Mouse (Mus musculus) neural tube, embryonic 11.5 days (tissue): Measurements from ENCODE around the gene Hoxb5. TPM values are rescaled to one million over a fixed set of nuclear protein-coding genes. Genes with fewer than 3 reads are reported as not detected.

Source experiments
- ATAC-seq: fragments of 200-750 bp; cut with Nextera tagmentation; 2 replicates; pipeline ENCODE4 v1.8.0; 2017; ENCODE audit warnings: moderate number of reproducible peaks, mild to moderate bottlenecking, moderate TSS enrichment, moderate library complexity; ENCODE audit not compliant: insufficient read depth, low FRiP score, low TSS enrichment
- DNase-seq: peaks from one replicate; pipeline ENCODE4 v3.0.0-alpha.2; 2015; ENCODE audit warnings: low spot score
- H3K27ac ChIP-seq: fragments of 300-500 bp; sonication (generic); 2 replicates; pipeline ENCODE4 v1.5.1; 2014; ENCODE audit warnings: low read depth, mild to moderate bottlenecking, low read length
- H3K27me3 ChIP-seq: fragments of 300-500 bp; sonication (generic); 2 replicates; pipeline ENCODE4 v1.6.1; 2014; ENCODE audit warnings: mild to moderate bottlenecking, low read length, mixed read lengths; ENCODE audit not compliant: control insufficient read depth, insufficient read depth
- H3K36me3 ChIP-seq: fragments of 300-500 bp; sonication (generic); 2 replicates; pipeline ENCODE4 v1.6.1; 2014; ENCODE audit warnings: mild to moderate bottlenecking, low read length, moderate library complexity, mixed read lengths; ENCODE audit not compliant: control insufficient read depth, insufficient read depth
- H3K4me1 ChIP-seq: fragments of 300-500 bp; sonication (generic); 2 replicates; pipeline ENCODE4 v1.6.1; 2014; ENCODE audit warnings: low read length, mixed read lengths; ENCODE audit not compliant: control insufficient read depth, insufficient read depth
- H3K4me2 ChIP-seq: fragments of 300-500 bp; sonication (generic); 2 replicates; pipeline ENCODE4 v1.6.1; 2014; ENCODE audit warnings: low read depth, mild to moderate bottlenecking, moderate library complexity
- H3K4me3 ChIP-seq: fragments of 300-500 bp; sonication (generic); 2 replicates; pipeline ENCODE4 v1.5.1; 2014; ENCODE audit warnings: low read depth, low read length
- H3K9ac ChIP-seq: fragments of 300-500 bp; sonication (generic); 2 replicates; pipeline ENCODE4 v1.6.1; 2014; ENCODE audit warnings: mild to moderate bottlenecking, low read length
- H3K9me3 ChIP-seq: fragments of 300-500 bp; sonication (generic); 2 replicates; pipeline ENCODE4 v1.6.1; 2016; ENCODE audit warnings: low read length; ENCODE audit not compliant: control insufficient read depth
- WGBS: fragments of 180-500 bp; shearing (Covaris S2); extraction: QIAGEN DNeasy Blood & Tissue Kit; methylation state at CpG from one replicate; pipeline ENCODE4 v1.1.7; 2014; 5-methylcytosine and 5-hydroxymethylcytosine counted together
- polyA plus RNA-seq: library from polyadenylated mRNA; unstranded; fragments of >200 nt; fragmentation: Nextera tagmentation; extraction: Ambion mirVana; gene quantifications from 2 replicates; pipeline ENCODE4 v1.2.1, GENCODE M21; 2014

The Hoxb5 gene
- polyA plus RNA-seq, 1 experiment from 2014 or later, result 49.1 TPM

GRCm38 (mm10) chr11:96341701-96342575, 38.8 kb downstream of the Hoxb5 start:
- H3K27me3 ChIP-seq, result no peaks in the 10 kb centered on the region
- no peaks in the 10 kb centered on the region for H3K9me3 ChIP-seq
- peak; percentile 59 for DNase-seq
- H3K4me1 ChIP-seq, result peaks cover 86% of the 10 kb centered on the region
- H3K4me3 ChIP-seq, result peak overlapping the region; percentile 60
- peaks cover 5% of the 10 kb centered on the region for H3K36me3 ChIP-seq
- ATAC-seq, result no peak
- peak overlapping the region; percentile 100 for H3K27ac ChIP-seq
- H3K4me2 ChIP-seq, result peak overlapping the region; percentile 100
- H3K9ac ChIP-seq, result peak overlapping the region; percentile 99
- 1% methylated on average over 40 of the region's 40 CpGs for WGBS

GRCm38 (mm10) chr11:96342576-96342930, 39.4 kb downstream of the Hoxb5 start:
- WGBS, result 1% methylated on average over 4 of the region's 4 CpGs
- Histone ChIP-seq H3K4me2 (peak overlapping the region; percentile 100), H3K9ac (peak overlapping the region; percentile 99)

GRCm38 (mm10) chr11:96343206-96343745, 40.1 kb downstream of the Hoxb5 start:
- peak overlapping the region; percentile 60 for H3K4me3 ChIP-seq
- H3K4me1 ChIP-seq, result peaks cover 80% of the 10 kb centered on the region
- no peaks in the 10 kb centered on the region for H3K27me3 ChIP-seq
- 11% methylated on average over 2 of the region's 2 CpGs for WGBS
- H3K9me3 ChIP-seq, result no peaks in the 10 kb centered on the region
- DNase-seq, result peak; percentile 63
- H3K9ac ChIP-seq, result peak overlapping the region; percentile 99
- peak overlapping the region; percentile 100 for H3K4me2 ChIP-seq
- peak overlapping the region; percentile 100 for H3K27ac ChIP-seq
- ATAC-seq, result no peak
- peaks cover 5% of the 10 kb centered on the region for H3K36me3 ChIP-seq

More at GRCm38 (mm10) chr11:96342576-96342930, 39.4 kb downstream of the Hoxb5 start:
- peak; percentile 39 for DNase-seq
- Histone ChIP-seq H3K27ac (peak overlapping the region; percentile 100), H3K27me3 (no peaks in the 10 kb centered on the region), H3K36me3 (peaks cover 5% of the 10 kb centered on the region), H3K4me1 (peaks cover 83% of the 10 kb centered on the region), H3K9me3 (no peaks in the 10 kb centered on the region), H3K4me3 (peak overlapping the region; percentile 60)
- no peak for ATAC-seq

- Histone ChIP-seq H3K4me3 (peak overlapping the region; percentile 41), H3K4me2 (peak overlapping the region; percentile 100), H3K9ac (peak overlapping the region; percentile 99), H3K27ac (peak overlapping the region; percentile 100), H3K4me1 (peaks cover 77% of the 10 kb centered on the region), H3K9me3 (no peaks in the 10 kb centered on the region), H3K36me3 (peaks cover 5% of the 10 kb centered on the region), H3K27me3 (no peaks in the 10 kb centered on the region)
- 4% methylated on average over 40 of the region's 40 CpGs for WGBS
- peak; percentile 84 for DNase-seq
- ATAC-seq, result no peak
Observed at GRCm38 (mm10) chr11:96344061-96344877, 41.1 kb downstream of the Hoxb5 start.

GRCm38 (mm10) chr11:96344878-96345159, 41.7 kb downstream of the Hoxb5 start:
- Histone ChIP-seq H3K27me3 (no peaks in the 10 kb centered on the region), H3K4me2 (peak overlapping the region; percentile 100), H3K36me3 (peaks cover 5% of the 10 kb centered on the region), H3K9ac (peak overlapping the region; percentile 99), H3K9me3 (no peaks in the 10 kb centered on the region), H3K4me1 (peaks cover 76% of the 10 kb centered on the region), H3K27ac (peak overlapping the region; percentile 100), H3K4me3 (peak overlapping the region; percentile 41)
- ATAC-seq, result no peak
- peak; percentile 76 for DNase-seq
- WGBS, result 2% methylated on average over 6 of the region's 6 CpGs

GRCm38 (mm10) chr11:96345220-96345892, 42.2 kb downstream of the Hoxb5 start:
- Histone ChIP-seq H3K27ac (peak overlapping the region; percentile 100), H3K9ac (peak overlapping the region; percentile 99), H3K27me3 (no peaks in the 10 kb centered on the region), H3K4me3 (peak overlapping the region; percentile 41), H3K36me3 (peaks cover 5% of the 10 kb centered on the region), H3K4me2 (peak overlapping the region; percentile 100), H3K4me1 (peaks cover 75% of the 10 kb centered on the region), H3K9me3 (no peaks in the 10 kb centered on the region)
- 1% methylated on average over 39 of the region's 56 CpGs for WGBS
- DNase-seq, result peak; percentile 68
- no peak for ATAC-seq

GRCm38 (mm10) chr11:96345893-96346806, 43.0 kb downstream of the Hoxb5 start:
- Histone ChIP-seq H3K4me3 (peak overlapping the region; percentile 41), H3K4me1 (peaks cover 83% of the 10 kb centered on the region), H3K27ac (peak overlapping the region; percentile 100), H3K36me3 (peaks cover 5% of the 10 kb centered on the region), H3K9ac (peak overlapping the region; percentile 99), H3K9me3 (no peaks in the 10 kb centered on the region), H3K27me3 (no peaks in the 10 kb centered on the region), H3K4me2 (peak overlapping the region; percentile 100)
- 2% methylated on average over 44 of the region's 45 CpGs for WGBS
- peak; percentile 70 for DNase-seq
- no peak for ATAC-seq
